Mouse (Mus musculus) urinary bladder, adult 2 months (tissue): ENCODE data around the gene Pdf. TPM values are rescaled to one million over a fixed set of nuclear protein-coding genes. Genes with fewer than 3 reads are reported as not detected.
A peak's percentile ranks its signal among the peaks of the same experiment; 100 is the strongest.
"Not testable (repeated sequence)": the region's sequence is repeated elsewhere in the genome, so short reads cannot be mapped to it uniquely, and the experiment has no call there.

Source experiments
- DNase-seq: peaks from one replicate; pipeline ENCODE4 v3.0.0; 2022; ENCODE audit warnings: low spot score
- polyA plus RNA-seq: library from polyadenylated mRNA; depleted of rRNA; stranded (reverse); fragments of >200 nt; gene quantifications from 2 replicates; pipeline ENCODE4 v1.2.3, GENCODE M21; 2012; rRNA removed

Gene Pdf
- polyA plus RNA-seq, 1 experiment, result 29.1 TPM

- DNase-seq, result no peak
Measured at GRCm38 (mm10) chr8:107036626-107037025, 11.8 kb downstream of the Pdf start.

- no peak for DNase-seq
Measured at GRCm38 (mm10) chr8:107035641-107036040, 12.8 kb downstream of the Pdf start.

GRCm38 (mm10) chr8:107033609-107034008 lies 14.8 kb downstream of the Pdf start:
- not testable (repeated sequence) for DNase-seq

GRCm38 (mm10) chr8:107031577-107032090 lies 16.8 kb downstream of the Pdf start:
- no peak for DNase-seq

GRCm38 (mm10) chr8:107030650-107031576 lies 17.5 kb downstream of the Pdf start, which contains the start of gene Vps4a:
Gene Vps4a, plus strand, starts transcription at chr8:107031222.
- peak; percentile 95 for DNase-seq

GRCm38 (mm10) chr8:107030058-107030457 lies 18.4 kb downstream of the Pdf start:
- DNase-seq, result no peak

- DNase-seq, result no peak
Measured at GRCm38 (mm10) chr8:107029310-107029709, 19.1 kb downstream of the Pdf start.

GRCm38 (mm10) chr8:107023479-107023878 lies 24.9 kb downstream of the Pdf start:
- no peak for DNase-seq

GRCm38 (mm10) chr8:107014915-107015314 lies 33.5 kb downstream of the Pdf start:
- no peak for DNase-seq

- DNase-seq, result no peak
Measured at GRCm38 (mm10) chr8:107012666-107013065, 35.7 kb downstream of the Pdf start.

GRCm38 (mm10) chr8:107007795-107008194 lies 40.6 kb downstream of the Pdf start:
- DNase-seq, result no peak

GRCm38 (mm10) chr8:107002532-107002931 lies 45.9 kb downstream of the Pdf start:
- DNase-seq, result peak; percentile 64

- no peak for DNase-seq
Measured at GRCm38 (mm10) chr8:106999068-106999467, 49.3 kb downstream of the Pdf start.

- no peak for DNase-seq
Measured at GRCm38 (mm10) chr8:106997416-106997815, 51.0 kb downstream of the Pdf start.

- DNase-seq, result not testable (repeated sequence)
Measured at GRCm38 (mm10) chr8:106996339-106996738, 52.1 kb downstream of the Pdf start.

Other genes with a start within 250 kb of the Pdf start
- 3.1 TPM in 2 replicates for gene Has3, start 178.4 kb downstream of the Pdf start, polyA plus RNA-seq
- 24.7 and 30.2 TPM in 2 replicates for gene Utp4, start 155.0 kb downstream of the Pdf start, polyA plus RNA-seq
- gene Sntb2, start 112.9 kb downstream of the Pdf start, polyA plus RNA-seq, result 26.8 and 28.9 TPM in 2 replicates
- 45.1 and 46.6 TPM in 2 replicates for gene Vps4a, start 17.4 kb downstream of the Pdf start, polyA plus RNA-seq
- gene Cog8, start 8.1 kb upstream of the Pdf start, polyA plus RNA-seq, result 30.6 and 37.2 TPM in 2 replicates
- 40.5 and 50.2 TPM in 2 replicates for gene Nip7, start 8.3 kb upstream of the Pdf start, polyA plus RNA-seq
- gene Tmed6, start 17.0 kb upstream of the Pdf start, polyA plus RNA-seq, result not detected in 2 replicates
- 18.5 and 22.1 TPM in 2 replicates for gene Terf2, start 47.9 kb upstream of the Pdf start, polyA plus RNA-seq
- 136 and 138 TPM in 2 replicates for gene Cyb5b, start 102.0 kb upstream of the Pdf start, polyA plus RNA-seq
- gene Nfat5, start 244.9 kb upstream of the Pdf start, polyA plus RNA-seq, result 57.2 and 60.8 TPM in 2 replicates